Mouse (Mus musculus): Measurements from ENCODE around the gene M6pr.

DNA sequence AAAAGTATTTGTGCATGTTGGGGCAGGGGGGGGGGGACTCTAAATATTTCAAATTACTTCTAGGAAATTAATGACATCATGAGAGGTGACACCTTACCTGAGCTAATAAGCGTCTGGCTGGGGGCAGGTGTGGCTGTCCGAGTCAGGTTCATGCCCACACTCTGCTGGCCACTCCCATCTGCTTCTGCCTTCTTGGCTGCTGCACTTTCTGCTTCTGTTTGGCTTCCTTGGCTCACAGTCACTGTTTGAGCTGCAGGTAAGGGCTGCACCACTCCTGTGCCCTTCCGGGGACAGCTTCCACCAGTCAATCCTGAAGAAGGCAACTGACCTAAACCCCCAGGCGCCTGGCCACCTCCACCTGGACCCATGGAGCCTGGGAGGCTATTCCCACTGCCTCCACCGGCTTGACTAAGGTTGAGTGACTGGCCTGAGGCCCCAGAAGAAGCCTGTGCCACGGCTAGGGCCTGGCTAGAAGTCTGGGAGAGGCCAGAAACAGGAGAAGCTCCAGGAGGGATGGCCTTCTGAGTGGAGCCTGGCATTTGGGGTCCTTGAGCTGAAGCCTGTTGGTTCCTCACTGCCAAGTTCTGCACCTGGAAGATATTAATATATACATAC is 16.9 kb downstream of the M6pr start:
- no peak for TF ChIP-seq CTCF (IDR thresholded peaks at IDR 0.05; ENCODE audit: low read depth)
- TF ChIP-seq EP300 (optimal IDR thresholded peaks at IDR 0.05): no peak
